Mouse (Mus musculus) kidney, postnatal 0 days (tissue): ENCODE data around the gene Chst11. TPM values are rescaled to one million over a fixed set of nuclear protein-coding genes. Genes with fewer than 3 reads are reported as not detected.

Experiments
- ATAC-seq: fragments of 200-750 bp; cut with Nextera tagmentation; replicated peaks from 2 replicates; pipeline ENCODE4 v1.8.0; 2017; ENCODE audit warnings: low read depth, moderate number of reproducible peaks, moderate TSS enrichment, moderate library complexity; ENCODE audit not compliant: low FRiP score
- DNase-seq: peaks from one replicate; pipeline ENCODE4 v3.0.0-alpha.2; 2016; ENCODE audit warnings: low spot score
- H3K27ac ChIP-seq: fragments of 300-500 bp; sonication (generic); 2 replicates; pipeline ENCODE4 v1.5.1; 2014; ENCODE audit warnings: mild to moderate bottlenecking
- H3K27me3 ChIP-seq: fragments of 300-500 bp; sonication (generic); 2 replicates; pipeline ENCODE4 v1.6.1; 2014; ENCODE audit warnings: low read length, mixed read lengths; ENCODE audit not compliant: insufficient read depth
- H3K36me3 ChIP-seq: fragments of 300-500 bp; sonication (generic); 2 replicates; pipeline ENCODE4 v1.6.1; 2014; ENCODE audit warnings: low read length, mixed read lengths; ENCODE audit not compliant: insufficient read depth
- H3K4me1 ChIP-seq: fragments of 300-500 bp; sonication (generic); replicated peaks from 2 replicates; pipeline ENCODE4 v1.6.1; 2014; ENCODE audit warnings: antibody characterized with exemption, low read length, mixed read lengths; ENCODE audit not compliant: insufficient read depth
- H3K4me2 ChIP-seq: fragments of 300-500 bp; sonication (generic); 2 replicates; pipeline ENCODE4 v1.6.1; 2014; ENCODE audit warnings: mild to moderate bottlenecking, low read length, moderate library complexity, mixed read lengths
- H3K4me3 ChIP-seq: fragments of 300-500 bp; sonication (generic); replicated peaks from 2 replicates; pipeline ENCODE4 v1.5.1; 2014; ENCODE audit warnings: low read depth, low read length
- H3K9ac ChIP-seq: fragments of 300-500 bp; sonication (generic); 2 replicates; pipeline ENCODE4 v1.6.1; 2014; ENCODE audit warnings: low read depth, low read length
- H3K9me3 ChIP-seq: fragments of 300-500 bp; sonication (generic); replicated peaks from 2 replicates; pipeline ENCODE4 v1.6.1; 2016; ENCODE audit warnings: low read length, inconsistent platforms, mixed read lengths
- CTCF ChIP-seq: IDR thresholded peaks from 2 replicates; pipeline ENCODE4 v1.5.1; 2016; ENCODE audit warnings: antibody characterized with exemption, low read depth, mild to moderate bottlenecking, moderate library complexity
- WGBS: fragments of 180-500 bp; shearing (Covaris S2); extraction: QIAGEN DNeasy Blood & Tissue Kit; methylation state at CpG from one replicate; pipeline ENCODE4 v1.1.7; 2014; 5-methylcytosine and 5-hydroxymethylcytosine counted together
- polyA plus RNA-seq: library from polyadenylated mRNA; unstranded; fragments of >200 nt; fragmentation: Nextera tagmentation; extraction: Ambion mirVana; gene quantifications from 2 replicates; pipeline ENCODE4 v1.2.1, GENCODE M21; 2015

Gene Chst11
- polyA plus RNA-seq, 1 experiment from 2014 or later: 2.9 TPM

- Histone ChIP-seq H3K9me3 (no peaks in the 10 kb centered on the region), H3K36me3 (no peaks in the 10 kb centered on the region), H3K9ac (no peak overlapping the region), H3K27ac (no peak overlapping the region), H3K4me2 (no peak overlapping the region), H3K4me3 (no peak overlapping the region), H3K27me3 (no peaks in the 10 kb centered on the region), H3K4me1 (no peaks in the 10 kb centered on the region)
- 62% methylated on average over 7 of the region's 7 CpGs for WGBS
- ATAC-seq (no peak), DNase-seq (no peak)
- peak; percentile 46; the same call in 1 of the 2 replicates for TF ChIP-seq CTCF
Observed at GRCm38 (mm10) chr10:82961302-82961701, 24.0 kb upstream of the Chst11 start.

GRCm38 (mm10) chr10:82962018-82962417 is 23.3 kb upstream of the Chst11 start:
- H3K4me2 ChIP-seq: no peak overlapping the region
- WGBS: 86% methylated on average over 4 of the region's 4 CpGs
- no peak for ATAC-seq
- no peak overlapping the region for H3K27ac ChIP-seq
- H3K9me3 ChIP-seq: no peaks in the 10 kb centered on the region
- no peaks in the 10 kb centered on the region for H3K36me3 ChIP-seq
- no peak for TF ChIP-seq CTCF
- H3K27me3 ChIP-seq: no peaks in the 10 kb centered on the region
- DNase-seq: no peak
- no peak overlapping the region for H3K4me3 ChIP-seq
- H3K4me1 ChIP-seq: no peaks in the 10 kb centered on the region
- no peak overlapping the region for H3K9ac ChIP-seq

GRCm38 (mm10) chr10:82962472-82963020 is 22.8 kb upstream of the Chst11 start:
- no peaks in the 10 kb centered on the region for H3K27me3 ChIP-seq
- no peak overlapping the region for H3K9ac ChIP-seq
- H3K27ac ChIP-seq: no peak overlapping the region
- H3K4me1 ChIP-seq: no peaks in the 10 kb centered on the region
- no peak for TF ChIP-seq CTCF
- WGBS: 80% methylated on average over 6 of the region's 6 CpGs
- ATAC-seq (no peak), DNase-seq (no peak)
- H3K4me3 ChIP-seq: no peak overlapping the region
- no peaks in the 10 kb centered on the region for H3K9me3 ChIP-seq
- no peak overlapping the region for H3K4me2 ChIP-seq
- H3K36me3 ChIP-seq: no peaks in the 10 kb centered on the region

GRCm38 (mm10) chr10:82964491-82964890 is 20.8 kb upstream of the Chst11 start:
- H3K4me2 ChIP-seq: no peak overlapping the region
- no peak overlapping the region for H3K27ac ChIP-seq
- H3K4me1 ChIP-seq: no peaks in the 10 kb centered on the region
- H3K4me3 ChIP-seq: no peak overlapping the region
- DNase-seq (no peak), ATAC-seq (no peak)
- TF ChIP-seq CTCF: no peak
- H3K9me3 ChIP-seq: no peaks in the 10 kb centered on the region
- no peaks in the 10 kb centered on the region for H3K36me3 ChIP-seq
- H3K9ac ChIP-seq: no peak overlapping the region
- WGBS: 42% methylated on average over 7 of the region's 7 CpGs
- H3K27me3 ChIP-seq: no peaks in the 10 kb centered on the region

- no peak overlapping the region for H3K4me3 ChIP-seq
- no peaks in the 10 kb centered on the region for H3K36me3 ChIP-seq
- no peaks in the 10 kb centered on the region for H3K9me3 ChIP-seq
- ATAC-seq (no peak), DNase-seq (no peak)
- H3K27me3 ChIP-seq: no peaks in the 10 kb centered on the region
- no peak for TF ChIP-seq CTCF
- H3K9ac ChIP-seq: no peak overlapping the region
- H3K27ac ChIP-seq: no peak overlapping the region
- H3K4me1 ChIP-seq: no peaks in the 10 kb centered on the region
- WGBS: 86% methylated on average over 7 of the region's 7 CpGs
- no peak overlapping the region for H3K4me2 ChIP-seq
Observed at GRCm38 (mm10) chr10:82966672-82967071, 18.6 kb upstream of the Chst11 start.

- DNase-seq: no peak
- Histone ChIP-seq H3K27ac (no peak overlapping the region), H3K9ac (no peak overlapping the region), H3K4me3 (no peak overlapping the region), H3K4me2 (no peak overlapping the region), H3K4me1 (no peaks in the 10 kb centered on the region), H3K27me3 (no peaks in the 10 kb centered on the region), H3K36me3 (no peaks in the 10 kb centered on the region), H3K9me3 (no peaks in the 10 kb centered on the region)
- TF ChIP-seq CTCF: no peak
- ATAC-seq: no peak
- WGBS: 54% methylated on average over 5 of the region's 5 CpGs
Observed at GRCm38 (mm10) chr10:82969612-82970011, 15.7 kb upstream of the Chst11 start.

- Histone ChIP-seq H3K9ac (no peak overlapping the region), H3K4me3 (no peak overlapping the region), H3K27ac (no peak overlapping the region), H3K4me2 (no peak overlapping the region), H3K4me1 (no peaks in the 10 kb centered on the region), H3K9me3 (no peaks in the 10 kb centered on the region), H3K27me3 (no peaks in the 10 kb centered on the region), H3K36me3 (no peaks in the 10 kb centered on the region)
- no peak for TF ChIP-seq CTCF
- WGBS: 57% methylated on average over 11 of the region's 11 CpGs
- no peak for DNase-seq
- ATAC-seq: no peak
Observed at GRCm38 (mm10) chr10:82971549-82971948, 13.7 kb upstream of the Chst11 start.
